Mouse (Mus musculus): ENCODE measurements around the gene Frmpd2. TPM values are rescaled to one million over a fixed set of nuclear protein-coding genes. Genes with fewer than 3 reads are reported as not detected.

Gene Frmpd2
- polyA plus RNA-seq (2012; rRNA removed) = not detected in 2 replicates

GRCm38 (mm10) chr14:33471331-33471730 is at the start of gene Frmpd2:
Gene Frmpd2 (plus strand): TSS chr14:33471696.

GRCm38 (mm10) chr14:33447027-33447569 is 24.4 kb upstream of the Frmpd2 start, which contains the start of gene Mapk8:
Gene Mapk8 (minus strand): TSS chr14:33447158.

GRCm38 (mm10) chr14:33588951-33589350 is 117.5 kb downstream of the Frmpd2 start, which contains the start of gene Ptpn20:
Gene Ptpn20 (plus strand): TSS chr14:33589207.

Other genes with a start within 250 kb of the Frmpd2 start
- gene Mapk8, start 24.5 kb upstream of the Frmpd2 start, polyA plus RNA-seq (2012; rRNA removed) = 2.0 and 2.3 TPM in 2 replicates
- not detected in 2 replicates for gene Ptpn20, start 117.5 kb downstream of the Frmpd2 start, polyA plus RNA-seq (2012; rRNA removed)